ENCODE assay signal across 8 mouse cellular contexts in the genomic region with DNA sequence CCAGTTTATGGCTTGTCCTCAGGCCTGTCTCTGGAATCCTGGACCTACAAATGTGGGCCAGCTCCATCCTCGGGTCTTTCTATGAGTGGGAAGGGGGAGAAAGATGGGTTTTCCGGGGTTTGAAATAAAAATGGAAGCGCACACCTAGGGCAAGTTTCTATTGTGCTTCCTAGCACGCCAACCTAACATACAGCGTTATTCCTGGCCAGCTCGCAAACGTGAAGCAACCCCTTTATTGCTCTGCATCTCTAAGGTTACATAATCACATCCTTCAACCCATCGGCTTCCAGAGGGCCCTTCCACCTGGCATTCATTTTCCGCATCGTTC. TPM values are rescaled to one million over a fixed set of nuclear protein-coding genes. Genes with fewer than 3 reads are reported as not detected.
DNase-seq lines count a peak whose midpoint lies in the region; ATAC-seq and TF ChIP-seq lines count a peak whose summit lies in the region.

No protein-coding gene starts in this region.

- peak; percentile 14 to 35 for DNase-seq in cerebellum, adult 2 months
- no peak for DNase-seq in cerebellum, postnatal 10 days
- no peak for DNase-seq in thymus, adult 18-20 months

- H3K4me1 ChIP-seq in cerebellum, adult 2 months (ENCODE audit: control insufficient read depth, insufficient read depth, low read length): no peaks in the 10 kb centered on the region
- peaks cover 30% of the 10 kb centered on the region for H3K4me1 ChIP-seq in megakaryocyte, embryonic 14.5 days
- H3K4me1 ChIP-seq in limb, embryonic 15.5 days: peaks cover 16% of the 10 kb centered on the region
- peaks cover 14% of the 10 kb centered on the region; the same call in 1 of the 2 replicates for H3K4me1 ChIP-seq in stomach, embryonic 15.5 days

- H3K9me3 ChIP-seq in megakaryocyte, embryonic 14.5 days: no peaks in the 10 kb centered on the region
- no peaks in the 10 kb centered on the region for H3K9me3 ChIP-seq in limb, embryonic 15.5 days
- H3K9me3 ChIP-seq in stomach, embryonic 15.5 days: no peaks in the 10 kb centered on the region

- no peaks in the 10 kb centered on the region; the same call in 1 of the 2 replicates for H3K27me3 ChIP-seq in cerebellum, adult 2 months (ENCODE audit: control insufficient read depth, insufficient read depth, low read length)
- peaks cover 34% of the 10 kb centered on the region for H3K27me3 ChIP-seq in megakaryocyte, embryonic 14.5 days (replicated peaks)
- H3K27me3 ChIP-seq in limb, embryonic 15.5 days: peaks cover 19% of the 10 kb centered on the region
- H3K27me3 ChIP-seq in stomach, embryonic 15.5 days (replicated peaks): peaks cover 9% of the 10 kb centered on the region

- H3K27ac ChIP-seq in cerebellum, adult 2 months (ENCODE audit: insufficient read depth, low read length): no peak overlapping the region
- no peak overlapping the region for H3K27ac ChIP-seq in limb, embryonic 15.5 days
- no peak overlapping the region for H3K27ac ChIP-seq in stomach, embryonic 15.5 days

- H3K4me2 ChIP-seq in limb, embryonic 15.5 days: peak overlapping the region; percentile 99
- H3K4me2 ChIP-seq in stomach, embryonic 15.5 days: peak overlapping the region; percentile 98

- 19% methylated on average over 10 of the region's 10 CpGs for WGBS in cerebellum, adult 2 months
- 11% methylated on average over 10 of the region's 10 CpGs for WGBS in limb, embryonic 15.5 days
- WGBS in stomach, embryonic 15.5 days: 18% methylated on average over 10 of the region's 10 CpGs

- TF ChIP-seq CTCF in cerebellum, adult 2 months (IDR thresholded peaks at IDR 0.05; ENCODE audit: borderline replicate concordance, insufficient read depth, low read depth, low read length): no peak

- TF ChIP-seq POLR2A in cerebellum, adult 2 months (IDR thresholded peaks at IDR 0.05; ENCODE audit: borderline replicate concordance, insufficient read depth, low read length): no peak

- H3K36me3 ChIP-seq in megakaryocyte, embryonic 14.5 days (replicated peaks; ENCODE audit: low read length): no peaks in the 10 kb centered on the region
- H3K36me3 ChIP-seq in limb, embryonic 15.5 days: no peaks in the 10 kb centered on the region
- H3K36me3 ChIP-seq in stomach, embryonic 15.5 days: no peaks in the 10 kb centered on the region

- ATAC-seq in megakaryocyte, adult 5-6 weeks (ENCODE audit: poor library complexity, severe bottlenecking): no peak
- ATAC-seq in limb, embryonic 15.5 days (ENCODE audit: insufficient number of reproducible peaks, low FRiP score, low TSS enrichment, low read depth): no peak
- ATAC-seq in stomach, embryonic 15.5 days (ENCODE audit: insufficient read depth, low FRiP score, low read depth): no peak
- ATAC-seq in erythroid progenitor cell, adult 5-6 weeks (replicated peaks; ENCODE audit: low FRiP score, poor library complexity, severe bottlenecking): no peak

- 0 out of 2 replicates have a peak overlapping the region, but pooled peaks have one; percentile 33 for H3K9ac ChIP-seq in limb, embryonic 15.5 days
- no peak overlapping the region for H3K9ac ChIP-seq in stomach, embryonic 15.5 days

- H3K4me3 ChIP-seq in cerebellum, adult 2 months (replicated peaks; ENCODE audit: insufficient read depth, low read depth, low read length): peak overlapping the region; percentile 65
- peak overlapping the region; percentile 93 for H3K4me3 ChIP-seq in megakaryocyte, embryonic 14.5 days (replicated peaks)
- H3K4me3 ChIP-seq in limb, embryonic 15.5 days: peak overlapping the region; percentile 55
- H3K4me3 ChIP-seq in stomach, embryonic 15.5 days (replicated peaks): peak overlapping the region; percentile 56

RNA-seq across cellular contexts. Expression of a gene that starts 0.5 kb away (rescaled TPM):
- polyA plus RNA-seq in cerebellum, adult 2 months (2012; rRNA removed): 0.67 and 0.87 TPM in 2 replicates
- polyA plus RNA-seq in megakaryocyte, embryonic 14.5 days (2012; ENCODE audit: insufficient read depth, low replicate concordance): not detected in 2 replicates
- not detected in 2 replicates for total RNA-seq in megakaryocyte, adult 5-6 weeks (2015)
- total RNA-seq in megakaryocyte, adult 5-6 weeks (2017): 0.33 TPM in 1 of 2 replicates, not detected in the other
- 0.67 and 1.4 TPM in 2 replicates for polyA plus RNA-seq in limb, embryonic 15.5 days (2015; fragmentation: Nextera tagmentation; extraction: Ambion mirVana)
- 0.89 and 1.0 TPM in 2 replicates for polyA plus RNA-seq in stomach, embryonic 15.5 days (2015; fragmentation: Nextera tagmentation; extraction: Ambion mirVana)
- not detected in 2 replicates for total RNA-seq in erythroid progenitor cell, adult 5-6 weeks (2015; ENCODE audit: low replicate concordance)
- not detected in 2 replicates for total RNA-seq in erythroid progenitor cell, adult 5-6 weeks (2017; ENCODE audit: low replicate concordance)

RNA-seq across cellular contexts. Expression of a gene that starts 14.8 kb away (rescaled TPM):
- 64.9 and 68.8 TPM in 2 replicates for polyA plus RNA-seq in cerebellum, adult 2 months (2012; rRNA removed)
- polyA plus RNA-seq in megakaryocyte, embryonic 14.5 days (2012; ENCODE audit: insufficient read depth, low replicate concordance): 13.3 and 24.8 TPM in 2 replicates
- 29.7 and 34.3 TPM in 2 replicates for total RNA-seq in megakaryocyte, adult 5-6 weeks (2015)
- total RNA-seq in megakaryocyte, adult 5-6 weeks (2017): 24.4 and 37.1 TPM in 2 replicates
- polyA plus RNA-seq in limb, embryonic 15.5 days (2015; fragmentation: Nextera tagmentation; extraction: Ambion mirVana): 51.2 and 52.1 TPM in 2 replicates
- polyA plus RNA-seq in stomach, embryonic 15.5 days (2015; fragmentation: Nextera tagmentation; extraction: Ambion mirVana): 54.4 and 55.5 TPM in 2 replicates
- 22.2 and 32.8 TPM in 2 replicates for total RNA-seq in erythroid progenitor cell, adult 5-6 weeks (2015; ENCODE audit: low replicate concordance)
- 40.0 and 49.9 TPM in 2 replicates for total RNA-seq in erythroid progenitor cell, adult 5-6 weeks (2017; ENCODE audit: low replicate concordance)

RNA-seq across cellular contexts. Expression of a gene that starts 54.3 kb away (rescaled TPM):
- polyA plus RNA-seq in cerebellum, adult 2 months (2012; rRNA removed): 42.1 and 44.8 TPM in 2 replicates
- polyA plus RNA-seq in megakaryocyte, embryonic 14.5 days (2012; ENCODE audit: insufficient read depth, low replicate concordance): 2.7 TPM in 1 of 2 replicates, not detected in the other
- 41.2 and 43.3 TPM in 2 replicates for total RNA-seq in megakaryocyte, adult 5-6 weeks (2015)
- 91.2 and 91.3 TPM in 2 replicates for total RNA-seq in megakaryocyte, adult 5-6 weeks (2017)
- polyA plus RNA-seq in limb, embryonic 15.5 days (2015; fragmentation: Nextera tagmentation; extraction: Ambion mirVana): 31.1 and 32.5 TPM in 2 replicates
- polyA plus RNA-seq in stomach, embryonic 15.5 days (2015; fragmentation: Nextera tagmentation; extraction: Ambion mirVana): 30.1 and 33.1 TPM in 2 replicates
- total RNA-seq in erythroid progenitor cell, adult 5-6 weeks (2015; ENCODE audit: low replicate concordance): 44.0 and 53.2 TPM in 2 replicates
- 75.9 and 109 TPM in 2 replicates for total RNA-seq in erythroid progenitor cell, adult 5-6 weeks (2017; ENCODE audit: low replicate concordance)

Comparison
In these comparisons a context has a peak if more than half of its experiments do, and no peak if none do; other contexts are left out.
1. DNase-seq: peak in cerebellum, adult 2 months (2 of 2); none in cerebellum, postnatal 10 days (0 of 2) and thymus, adult 18-20 months (0 of 2).
2. Peak in every context shown above with its lines, with median percentiles within 50 percentile points of each other: H3K4me3 ChIP-seq.